Mouse (Mus musculus): ENCODE data around the gene Wwox. TPM values are rescaled to one million over a fixed set of nuclear protein-coding genes. Genes with fewer than 3 reads are reported as not detected.

Wwox gene
- polyA plus RNA-seq, 2 experiments, result 2.5 to 2.6 TPM

GRCm38 (mm10) chr8:114548837-114549236 lies 109.4 kb downstream of the Wwox start:
- Histone ChIP-seq H3K9ac (replicated peaks) (no peak overlapping the region), H3K4me1 (replicated peaks; ENCODE audit: control insufficient read depth in 2 of 2, insufficient read depth in 2 of 2, low read length in 1 of 2) (no peaks in the 10 kb centered on the region), H3K4me2 (ENCODE audit: low read depth) (no peak overlapping the region), H3K4me3 (ENCODE audit: insufficient read depth in 1 of 2, low read depth in 2 of 2, low read length in 2 of 2) (no peak overlapping the region), H3K36me3 (replicated peaks; ENCODE audit: control insufficient read depth, insufficient read depth, low read depth) (no peaks in the 10 kb centered on the region), H3K27me3 (ENCODE audit: control insufficient read depth, insufficient read depth, low read length) (no peaks in the 10 kb centered on the region), H3K27ac (no peak overlapping the region), H3K9me3 (ENCODE audit: control insufficient read depth, low read length) (no peaks in the 10 kb centered on the region)
- 65% methylated on average over 6 of the region's 6 CpGs for WGBS (ENCODE audit: insufficient replicate concordance)
- TF ChIP-seq CTCF (IDR thresholded peaks at IDR 0.05; ENCODE audit: low read depth), result no peak
- TF ChIP-seq EP300 (IDR thresholded peaks at IDR 0.05; ENCODE audit: low read depth), result no peak
- DNase-seq (ENCODE audit: low read depth in 3 of 3, low spot score in 3 of 3) (no peak), ATAC-seq (ENCODE audit: insufficient read depth) (no peak)

- DNase-seq (ENCODE audit: low read depth in 3 of 3, low spot score in 3 of 3) (no peak), ATAC-seq (ENCODE audit: insufficient read depth) (no peak)
- no peaks in the 10 kb centered on the region for H3K36me3 ChIP-seq (replicated peaks; ENCODE audit: control insufficient read depth, insufficient read depth, low read depth)
- H3K9ac ChIP-seq (replicated peaks), result no peak overlapping the region
- H3K27me3 ChIP-seq (ENCODE audit: control insufficient read depth, insufficient read depth, low read length), result no peaks in the 10 kb centered on the region
- no peak for TF ChIP-seq EP300 (IDR thresholded peaks at IDR 0.05; ENCODE audit: low read depth)
- TF ChIP-seq CTCF (IDR thresholded peaks at IDR 0.05; ENCODE audit: low read depth), result peak; percentile 60
- 57% methylated on average over 7 of the region's 7 CpGs for WGBS (ENCODE audit: insufficient replicate concordance)
- H3K4me3 ChIP-seq (ENCODE audit: insufficient read depth in 1 of 2, low read depth in 2 of 2, low read length in 2 of 2), result no peak overlapping the region
- H3K4me2 ChIP-seq (ENCODE audit: low read depth), result no peak overlapping the region
- no peaks in the 10 kb centered on the region for H3K9me3 ChIP-seq (ENCODE audit: control insufficient read depth, low read length)
- peaks cover 0 to 2% of the 10 kb centered on the region in 2 experiments; a peak in 1 of 4 replicates for H3K4me1 ChIP-seq (replicated peaks; ENCODE audit: control insufficient read depth in 2 of 2, insufficient read depth in 2 of 2, low read length in 1 of 2)
- no peak overlapping the region for H3K27ac ChIP-seq
These were observed 110.6 kb downstream of the Wwox start for GRCm38 (mm10) chr8:114550029-114550428.

GRCm38 (mm10) chr8:114552606-114553005 lies 113.2 kb downstream of the Wwox start:
- Histone ChIP-seq H3K9ac (replicated peaks) (no peak overlapping the region), H3K27ac (no peak overlapping the region), H3K9me3 (ENCODE audit: control insufficient read depth, low read length) (no peaks in the 10 kb centered on the region), H3K27me3 (ENCODE audit: control insufficient read depth, insufficient read depth, low read length) (no peaks in the 10 kb centered on the region), H3K4me3 (ENCODE audit: insufficient read depth in 1 of 2, low read depth in 2 of 2, low read length in 2 of 2) (no peak overlapping the region), H3K4me2 (ENCODE audit: low read depth) (no peak overlapping the region), H3K4me1 (replicated peaks; ENCODE audit: control insufficient read depth in 2 of 2, insufficient read depth in 2 of 2, low read length in 1 of 2) (peaks cover 0 to 7% of the 10 kb centered on the region in 2 experiments; a peak in 2 of 4 replicates), H3K36me3 (replicated peaks; ENCODE audit: control insufficient read depth, insufficient read depth, low read depth) (no peaks in the 10 kb centered on the region)
- TF ChIP-seq EP300 (IDR thresholded peaks at IDR 0.05; ENCODE audit: low read depth), result no peak
- no peak for ATAC-seq (ENCODE audit: insufficient read depth)
- DNase-seq (ENCODE audit: low read depth in 3 of 3, low spot score in 3 of 3), result no peak
- WGBS (ENCODE audit: insufficient replicate concordance), result 58% methylated on average over 3 of the region's 3 CpGs

GRCm38 (mm10) chr8:114554966-114555365 lies 115.5 kb downstream of the Wwox start:
- Histone ChIP-seq H3K36me3 (replicated peaks; ENCODE audit: control insufficient read depth, insufficient read depth, low read depth) (no peaks in the 10 kb centered on the region), H3K9ac (replicated peaks) (no peak overlapping the region), H3K27me3 (ENCODE audit: control insufficient read depth, insufficient read depth, low read length) (no peaks in the 10 kb centered on the region), H3K27ac (no peak overlapping the region), H3K4me1 (replicated peaks; ENCODE audit: control insufficient read depth in 2 of 2, insufficient read depth in 2 of 2, low read length in 1 of 2) (peaks cover 0 to 7% of the 10 kb centered on the region in 2 experiments; a peak in 2 of 4 replicates), H3K9me3 (ENCODE audit: control insufficient read depth, low read length) (no peaks in the 10 kb centered on the region), H3K4me3 (ENCODE audit: insufficient read depth in 1 of 2, low read depth in 2 of 2, low read length in 2 of 2) (no peak overlapping the region), H3K4me2 (ENCODE audit: low read depth) (no peak overlapping the region)
- no peak for TF ChIP-seq EP300 (IDR thresholded peaks at IDR 0.05; ENCODE audit: low read depth)
- no peak for TF ChIP-seq CTCF (IDR thresholded peaks at IDR 0.05; ENCODE audit: low read depth)
- DNase-seq (ENCODE audit: low read depth in 3 of 3, low spot score in 3 of 3) (no peak), ATAC-seq (ENCODE audit: insufficient read depth) (peak; percentile 41; the same call in 1 of the 2 replicates)
- WGBS (ENCODE audit: insufficient replicate concordance), result 54% methylated on average over 15 of the region's 15 CpGs

- peak in 1 of 3 experiments; percentile 17 for DNase-seq (ENCODE audit: low read depth in 3 of 3, low spot score in 3 of 3)
- no peak overlapping the region for H3K4me2 ChIP-seq (ENCODE audit: low read depth)
- peak; percentile 57; the same call in 1 of the 2 replicates for ATAC-seq (ENCODE audit: insufficient read depth)
These were observed 116.2 kb downstream of the Wwox start for GRCm38 (mm10) chr8:114555491-114556202.

More at GRCm38 (mm10) chr8:114555491-114556202, 116.2 kb downstream of the Wwox start:
- no peak overlapping the region for H3K27ac ChIP-seq
- TF ChIP-seq CTCF (IDR thresholded peaks at IDR 0.05; ENCODE audit: low read depth) (no peak), EP300 (IDR thresholded peaks at IDR 0.05; ENCODE audit: low read depth) (no peak)
- no peaks in the 10 kb centered on the region for H3K27me3 ChIP-seq (ENCODE audit: control insufficient read depth, insufficient read depth, low read length)
- no peak overlapping the region for H3K9ac ChIP-seq (replicated peaks)
- WGBS (ENCODE audit: insufficient replicate concordance), result 65% methylated on average over 6 of the region's 6 CpGs
- H3K4me3 ChIP-seq (ENCODE audit: insufficient read depth in 1 of 2, low read depth in 2 of 2, low read length in 2 of 2), result no peak overlapping the region
- H3K4me1 ChIP-seq (replicated peaks; ENCODE audit: control insufficient read depth in 2 of 2, insufficient read depth in 2 of 2, low read length in 1 of 2), result peaks cover 0 to 7% of the 10 kb centered on the region in 2 experiments; a peak in 2 of 4 replicates
- no peaks in the 10 kb centered on the region for H3K36me3 ChIP-seq (replicated peaks; ENCODE audit: control insufficient read depth, insufficient read depth, low read depth)
- no peaks in the 10 kb centered on the region for H3K9me3 ChIP-seq (ENCODE audit: control insufficient read depth, low read length)

Data from liver, embryonic 14.5 days (tissue).